Mouse (Mus musculus): ENCODE data around the gene Iqce.

The Iqce gene

GRCm38 (mm10) chr5:140702103-140702513, at the start of gene Iqce:
TSS of gene Iqce (minus strand) at chr5:140702378.
- DNase-seq (ENCODE audit: low spot score in 2 of 2), result peak; percentile 93 to 96

GRCm38 (mm10) chr5:140750925-140751324, 48.7 kb upstream of the Iqce start:
- no peak for DNase-seq (ENCODE audit: low spot score in 2 of 2)

- DNase-seq (ENCODE audit: low spot score in 2 of 2), result peak; percentile 66 to 76
These were observed 47.1 kb upstream of the Iqce start for GRCm38 (mm10) chr5:140749062-140749875.

- no peak for DNase-seq (ENCODE audit: low spot score in 2 of 2)
These were observed 46.2 kb upstream of the Iqce start for GRCm38 (mm10) chr5:140748425-140748824.

GRCm38 (mm10) chr5:140743706-140744131, 41.5 kb upstream of the Iqce start:
- no peak for DNase-seq (ENCODE audit: low spot score in 2 of 2)

GRCm38 (mm10) chr5:140741877-140742276, 39.7 kb upstream of the Iqce start:
- no peak for DNase-seq (ENCODE audit: low spot score in 2 of 2)

- no peak for DNase-seq (ENCODE audit: low spot score in 2 of 2)
These were observed 38.9 kb upstream of the Iqce start for GRCm38 (mm10) chr5:140741040-140741439.

- no peak for DNase-seq (ENCODE audit: low spot score in 2 of 2)
These were observed 37.6 kb upstream of the Iqce start for GRCm38 (mm10) chr5:140739813-140740212.

- no peak for DNase-seq (ENCODE audit: low spot score in 2 of 2)
These were observed 34.0 kb upstream of the Iqce start for GRCm38 (mm10) chr5:140736166-140736565.

- DNase-seq (ENCODE audit: low spot score in 2 of 2), result no peak
These were observed 33.1 kb upstream of the Iqce start for GRCm38 (mm10) chr5:140735297-140735696.

GRCm38 (mm10) chr5:140733336-140733735, 31.2 kb upstream of the Iqce start:
- no peak for DNase-seq (ENCODE audit: low spot score in 2 of 2)

GRCm38 (mm10) chr5:140732195-140732594, 30.0 kb upstream of the Iqce start:
- DNase-seq (ENCODE audit: low spot score in 2 of 2), result no peak

GRCm38 (mm10) chr5:140731040-140731797, 29.0 kb upstream of the Iqce start:
- no peak for DNase-seq (ENCODE audit: low spot score in 2 of 2)

- DNase-seq (ENCODE audit: low spot score in 2 of 2), result no peak
These were observed 25.0 kb upstream of the Iqce start for GRCm38 (mm10) chr5:140726946-140727740.

- no peak for DNase-seq (ENCODE audit: low spot score in 2 of 2)
These were observed 24.1 kb upstream of the Iqce start for GRCm38 (mm10) chr5:140726062-140726839.

GRCm38 (mm10) chr5:140723822-140724221, 21.6 kb upstream of the Iqce start, which contains the start of gene Amz1:
TSS of gene Amz1 (plus strand) at chr5:140724127.
- DNase-seq (ENCODE audit: low spot score in 2 of 2), result no peak

- no peak for DNase-seq (ENCODE audit: low spot score in 2 of 2)
These were observed 19.9 kb upstream of the Iqce start for GRCm38 (mm10) chr5:140722121-140722520.

- DNase-seq (ENCODE audit: low spot score in 2 of 2), result no peak
These were observed 18.6 kb upstream of the Iqce start for GRCm38 (mm10) chr5:140720773-140721172.

- no peak for DNase-seq (ENCODE audit: low spot score in 2 of 2)
These were observed 8.9 kb upstream of the Iqce start for GRCm38 (mm10) chr5:140711040-140711439.

- DNase-seq (ENCODE audit: low spot score in 2 of 2), result no peak
These were observed 8.1 kb upstream of the Iqce start for GRCm38 (mm10) chr5:140710315-140710714.

GRCm38 (mm10) chr5:140705501-140706171, 3.5 kb upstream of the Iqce start:
- no peak for DNase-seq (ENCODE audit: low spot score in 2 of 2)

All from urinary bladder, postnatal 4 days (tissue).